Mouse (Mus musculus): ENCODE measurements at regions not wholly inside any gene's neighbourhood (a gene's known extent, or its start where the extent isn't known, plus 50 kb on each side); places are given as distances from the start of the nearest gene placed in this dataset.

- no peak for DNase-seq
Observed at GRCm38 (mm10) chr2:117399487-117399886, 56.7 kb upstream of the Rasgrp1 start.

- no peak for DNase-seq
Observed at GRCm38 (mm10) chr2:117403425-117404175, 60.8 kb upstream of the Rasgrp1 start.

DNA sequence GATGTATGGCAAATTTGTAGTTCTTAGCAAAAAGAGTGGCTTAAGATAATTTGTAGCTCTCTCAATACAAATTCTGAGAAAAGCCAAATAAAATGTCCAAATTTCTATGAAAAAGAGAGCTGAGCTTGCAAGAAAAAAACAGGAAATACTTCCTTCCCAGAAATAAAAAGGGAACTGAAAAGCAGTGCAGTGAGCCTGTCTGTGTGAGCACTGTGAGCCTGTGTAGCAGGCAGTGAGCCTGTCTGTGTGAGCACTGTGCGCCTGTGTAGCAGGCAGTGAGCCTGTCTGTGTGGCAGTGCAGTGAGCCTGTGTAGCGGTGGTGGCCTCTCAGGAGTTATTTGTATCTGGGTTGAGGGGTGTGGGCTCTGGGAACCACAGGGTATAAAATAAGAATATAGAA lies 62.7 kb upstream of the Rasgrp1 start:
- DNase-seq, result peak in 1 of 2 experiments; percentile 8

GRCm38 (mm10) chr2:117408241-117408640 lies 65.4 kb upstream of the Rasgrp1 start:
- DNase-seq, result no peak

GRCm38 (mm10) chr2:117412045-117412606 lies 69.3 kb upstream of the Rasgrp1 start:
- DNase-seq, result no peak

DNA sequence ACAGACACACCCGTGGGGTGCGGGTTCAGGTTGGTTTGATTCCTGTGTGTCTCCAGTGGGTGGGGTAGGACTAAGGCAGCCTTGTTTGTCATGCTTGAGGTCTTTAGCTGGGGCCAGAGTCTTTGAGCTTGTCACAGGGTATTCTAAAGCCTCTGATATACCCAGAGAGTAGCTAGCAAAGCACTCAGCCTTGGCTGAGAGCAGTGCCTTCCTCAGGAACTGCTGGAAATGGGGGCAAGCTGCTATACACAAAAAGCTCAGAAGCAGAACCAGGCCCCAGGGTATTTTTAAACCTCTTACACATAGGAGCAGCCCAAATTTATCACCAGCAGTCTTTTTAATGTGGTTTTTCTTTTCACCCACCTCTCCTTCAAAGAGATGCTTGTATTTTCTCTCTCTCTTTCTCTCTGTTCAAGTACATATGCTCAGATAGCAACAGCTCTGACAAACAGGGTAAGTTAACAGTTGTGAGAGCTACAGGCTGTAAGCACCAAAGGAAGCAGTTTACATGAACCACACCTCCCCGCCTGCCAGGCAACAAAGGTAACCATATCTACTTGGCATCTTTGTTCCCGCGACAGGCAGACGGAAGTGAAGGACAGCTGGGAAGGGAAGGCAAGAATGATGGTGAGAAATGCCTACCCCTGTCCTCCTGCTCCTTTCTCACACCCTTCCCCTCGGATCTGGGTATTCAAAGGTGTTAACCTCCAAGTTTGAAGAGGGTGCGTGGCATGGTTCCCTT lies 74.6 kb upstream of the Rasgrp1 start:
- DNase-seq, result no peak

GRCm38 (mm10) chr2:117418121-117418615 lies 75.4 kb upstream of the Rasgrp1 start:
- no peak for DNase-seq

- no peak for DNase-seq
Observed at GRCm38 (mm10) chr2:117418711-117419110, 75.9 kb upstream of the Rasgrp1 start.

GRCm38 (mm10) chr2:117421376-117421775 lies 78.6 kb upstream of the Rasgrp1 start:
- no peak for DNase-seq

DNA sequence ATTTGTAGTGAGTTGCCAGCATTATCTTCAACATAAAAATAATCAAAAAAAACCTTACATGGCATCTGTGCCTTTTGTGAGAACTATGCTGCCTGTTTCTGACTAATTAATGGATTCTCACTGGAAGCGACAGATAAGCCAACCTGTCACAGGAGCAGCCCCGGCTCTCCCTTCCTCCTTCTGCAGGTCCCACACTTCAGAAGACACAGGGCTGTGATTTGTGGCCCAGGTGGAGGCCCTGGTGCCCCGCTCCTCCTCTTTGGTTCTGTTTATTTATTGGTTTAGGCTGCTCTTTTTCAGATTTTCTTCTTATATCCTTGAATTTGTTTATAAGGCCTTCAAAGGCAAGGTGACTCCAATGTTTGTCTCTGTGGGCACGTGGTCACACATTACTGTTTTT lies 80.0 kb upstream of the Rasgrp1 start:
- DNase-seq, result no peak

GRCm38 (mm10) chr2:117429205-117429604 lies 86.4 kb upstream of the Rasgrp1 start:
- no peak for DNase-seq

DNA sequence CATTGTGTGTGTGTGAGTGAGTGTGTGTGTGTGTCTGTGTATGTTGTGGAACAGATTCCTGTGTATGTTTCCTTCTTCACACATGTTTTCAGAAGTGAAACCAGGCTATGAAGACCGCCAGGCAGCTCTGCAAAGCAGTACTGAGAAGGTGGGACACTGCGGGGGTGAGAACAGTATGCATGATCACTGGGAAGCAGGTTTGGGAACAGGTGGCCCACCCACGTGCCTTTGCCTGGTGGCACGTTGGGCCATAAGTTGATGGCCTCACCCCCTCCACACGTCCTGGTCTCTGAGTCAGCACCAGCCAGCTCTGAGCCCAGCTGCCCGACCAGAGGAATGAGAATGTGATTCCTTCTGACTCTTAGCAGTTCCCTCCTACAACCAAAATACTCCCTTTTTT lies 89.2 kb upstream of the Rasgrp1 start:
- no peak for DNase-seq

DNA sequence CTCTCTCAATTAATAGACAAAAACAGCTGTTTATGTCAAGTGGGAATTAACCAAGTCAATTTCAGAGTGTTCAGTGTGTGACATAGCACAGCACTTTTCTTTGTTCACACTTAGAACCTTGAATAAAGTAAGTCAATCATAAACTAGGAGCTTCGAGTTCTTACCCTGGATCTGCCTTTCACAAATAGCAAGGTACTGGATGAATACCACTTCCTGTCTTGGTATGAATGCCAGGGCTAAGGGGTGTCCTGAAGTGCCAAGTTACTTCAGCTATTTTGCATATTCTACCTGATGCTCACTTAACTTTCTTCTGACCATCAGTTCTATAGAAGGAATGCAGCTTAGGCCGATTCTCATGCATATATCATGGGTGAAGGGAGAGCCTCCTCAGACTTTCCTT lies 90.1 kb upstream of the Rasgrp1 start:
- no peak for DNase-seq

- no peak for DNase-seq
Observed at GRCm38 (mm10) chr2:117433482-117433881, 90.7 kb upstream of the Rasgrp1 start.

DNA sequence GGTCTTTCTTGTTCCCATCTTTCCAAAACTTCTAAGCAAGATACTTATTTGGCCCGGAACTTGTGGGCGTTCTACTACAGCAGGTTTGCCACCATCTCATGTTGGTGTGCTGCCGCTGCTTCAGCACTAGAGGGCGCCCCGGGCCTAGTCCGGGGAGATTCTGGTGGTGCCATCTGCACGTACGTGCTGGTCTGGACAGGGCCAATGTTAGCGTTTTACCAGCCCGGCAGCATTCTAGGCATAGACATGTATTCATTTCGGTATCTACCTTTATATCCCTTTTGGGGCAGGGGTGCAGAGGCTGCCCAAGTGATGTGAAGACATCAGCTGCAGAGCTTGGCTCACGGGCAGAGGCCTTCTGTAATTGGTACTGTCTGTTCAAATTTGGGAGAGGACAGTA lies 95.3 kb upstream of the Rasgrp1 start:
- no peak for DNase-seq

DNA sequence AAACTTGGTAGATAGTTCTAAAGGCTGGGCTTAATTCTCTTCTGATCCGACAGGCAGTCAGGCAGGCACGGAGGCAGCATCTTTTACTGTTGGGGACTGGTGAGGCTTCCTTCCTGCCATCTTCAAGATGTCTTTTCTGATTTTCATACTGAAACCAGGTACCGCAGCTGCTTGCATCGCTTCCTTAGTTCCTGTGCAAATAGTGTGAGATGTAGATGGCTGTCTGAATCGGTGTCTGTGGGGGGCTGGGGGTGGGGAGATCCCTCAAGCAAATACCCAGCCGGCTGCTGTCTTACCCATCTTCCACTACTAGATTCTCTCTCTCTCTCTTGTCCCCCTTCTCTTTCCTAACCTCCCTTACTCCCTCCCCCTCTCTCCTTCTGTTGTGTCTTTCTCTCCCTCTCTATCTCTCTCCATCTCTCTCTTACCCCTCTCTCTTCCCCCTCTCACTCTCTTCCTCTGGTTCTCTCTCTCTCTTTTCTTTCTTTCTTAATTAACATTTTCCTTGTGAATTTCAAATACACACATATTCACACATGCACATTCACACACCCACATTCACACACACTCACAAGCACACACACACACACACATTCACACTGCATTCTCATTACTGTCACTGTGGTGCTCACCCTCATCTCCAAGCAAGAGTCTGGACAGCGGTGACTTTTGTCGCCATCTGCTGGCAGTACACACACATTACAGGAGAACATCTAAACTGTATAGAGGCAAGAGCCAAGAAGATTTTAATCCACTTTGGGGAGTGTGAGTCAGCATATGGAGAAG lies 96.0 kb upstream of the Rasgrp1 start:
- peak; percentile 42 to 48 for DNase-seq

- no peak for DNase-seq
Observed at GRCm38 (mm10) chr2:117439372-117440183, 96.8 kb upstream of the Rasgrp1 start.

DNA sequence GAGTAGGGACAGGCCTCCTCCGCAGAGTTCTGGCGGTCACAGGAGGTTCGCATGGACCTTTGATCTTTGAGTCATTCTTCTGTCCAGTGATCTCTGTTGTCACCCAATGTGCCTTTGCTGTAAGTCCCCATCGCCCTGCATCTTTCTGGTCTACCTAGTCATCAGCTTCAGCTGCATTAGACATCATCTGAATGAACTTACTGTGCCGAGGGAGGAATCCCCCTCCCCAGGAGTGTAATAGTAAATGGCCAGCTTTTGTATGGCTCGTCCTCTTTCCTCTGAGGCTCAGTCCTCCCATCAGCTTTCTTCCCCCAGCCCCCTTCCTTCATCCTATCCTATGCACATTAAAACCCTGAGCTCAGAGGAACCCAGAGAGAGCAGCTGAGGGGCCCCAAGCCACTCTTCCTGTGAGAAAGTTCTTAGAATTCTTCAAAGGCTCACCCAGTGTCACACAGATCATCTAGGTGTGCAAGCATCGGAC lies 98.0 kb upstream of the Rasgrp1 start:
- no peak for DNase-seq

GRCm38 (mm10) chr2:117442862-117443261 lies 100.1 kb upstream of the Rasgrp1 start:
- DNase-seq, result peak in 1 of 2 experiments; percentile 15

DNA sequence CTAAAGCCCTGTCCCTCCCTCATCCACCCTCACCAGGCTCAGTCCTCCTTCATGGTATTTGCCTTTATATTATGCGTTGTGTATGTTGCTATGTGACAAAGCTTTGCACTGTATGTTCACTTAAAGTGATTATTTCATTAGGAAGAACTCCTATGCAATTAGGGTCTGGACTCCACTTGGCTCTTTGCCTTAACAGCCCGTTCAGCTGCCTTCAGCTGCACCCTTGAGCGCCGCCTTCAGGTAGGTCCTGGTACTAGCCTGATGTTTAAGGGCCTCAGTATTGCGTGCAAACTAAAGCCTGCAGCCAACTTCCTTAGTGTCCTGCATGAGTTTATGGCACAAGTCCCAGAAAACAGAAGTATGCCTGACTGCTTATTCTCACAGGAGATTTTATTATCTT lies 101.9 kb upstream of the Rasgrp1 start:
- peak in 1 of 2 experiments; percentile 17 for DNase-seq

DNA sequence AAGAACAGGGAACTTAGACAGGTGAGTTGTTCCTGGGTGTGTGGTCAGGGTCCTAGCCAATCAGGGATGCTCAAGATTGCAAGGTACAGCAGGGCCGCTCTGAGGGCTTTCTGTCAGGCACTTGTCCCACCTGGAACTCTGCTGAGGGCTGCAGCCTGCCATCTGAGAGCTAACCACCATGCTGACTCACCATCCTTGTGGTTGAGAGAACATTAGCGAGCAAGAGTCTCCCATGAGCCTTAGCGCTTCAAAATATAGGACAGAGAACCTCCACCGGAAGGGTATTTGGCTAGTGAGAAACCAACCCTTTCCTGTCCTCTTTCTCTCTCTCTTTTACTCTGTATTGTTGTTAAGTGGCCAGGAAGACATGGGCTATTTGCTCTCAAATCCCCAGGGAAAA lies 104.1 kb upstream of the Rasgrp1 start:
- DNase-seq, result no peak

Measured in lung, adult 18-20 months (tissue).